Mouse (Mus musculus) liver, adult 10 weeks (tissue): ENCODE measurements around the gene Krt73. TPM values are rescaled to one million over a fixed set of nuclear protein-coding genes. Genes with fewer than 3 reads are reported as not detected.

Experiments
- polyA plus RNA-seq: library from polyadenylated mRNA; stranded (reverse); fragments of 350-450 nt; fragmentation: Illumina TruSeq; extraction: RNeasy Lipid Tissue Mini Kit (QIAGEN cat#74804); gene quantifications from one replicate; pipeline ENCODE4 v1.2.3, GENCODE M21; 2014; ENCODE audit warnings: low read depth, low replicate concordance

Krt73 gene
- polyA plus RNA-seq: not detected

GRCm38 (mm10) chr15:101802296-101802835, at the start of gene Krt73:
Gene Krt73 (minus strand): TSS chr15:101802346.

GRCm38 (mm10) chr15:101850694-101851093, 48.5 kb upstream of the Krt73 start, which contains the start of gene Krt1:
Gene Krt1 (minus strand): TSS chr15:101850794.

DNA sequence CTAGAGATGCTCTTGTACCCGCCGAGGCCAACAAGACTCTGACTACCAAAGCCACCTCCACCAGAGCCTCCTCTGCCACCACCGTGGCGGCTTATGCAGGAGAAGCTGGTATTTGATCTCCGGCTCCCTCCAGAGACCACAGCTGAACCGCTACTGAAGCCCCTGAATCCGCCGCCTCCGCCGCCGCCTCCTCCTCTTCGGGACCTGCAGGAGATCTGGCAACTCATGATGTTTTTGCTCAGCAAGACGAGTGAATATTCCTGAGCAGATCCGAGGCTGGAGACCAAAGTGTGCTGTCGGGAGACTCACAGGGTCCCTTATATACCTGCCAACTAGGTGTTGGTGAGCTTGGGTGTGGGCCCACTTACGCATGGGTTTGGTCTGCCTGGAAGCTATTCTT, 15.7 kb upstream of the Krt73 start, which contains the start of gene Krt2:
TSS of gene Krt2 (minus strand) at position 295 of the 400 bp plus-strand sequence.

DNA sequence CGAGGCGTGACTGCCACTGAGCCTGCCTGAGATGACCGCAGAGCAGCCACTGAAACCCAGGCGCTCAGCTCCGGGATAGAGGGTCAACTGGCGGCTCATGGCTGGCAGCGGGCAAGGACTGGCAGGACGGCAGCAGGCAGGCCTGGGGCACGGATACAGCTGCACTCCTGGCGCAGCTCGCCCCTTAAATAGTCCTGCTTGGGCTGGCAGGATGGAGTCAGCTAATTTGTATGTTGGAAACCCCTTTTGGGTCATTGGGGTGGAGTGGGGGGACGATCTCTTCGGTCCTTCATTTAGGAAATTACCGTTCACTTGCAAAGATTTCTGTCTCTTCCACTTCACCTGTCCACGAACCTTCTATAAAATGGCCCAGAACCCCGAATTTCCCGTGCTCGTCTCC, 15.8 kb downstream of the Krt73 start, which contains the start of gene Krt72:
TSS of gene Krt72 (minus strand) at position 101 of the 400 bp plus-strand sequence.

Other genes starting within 250 kb of the Krt73 start
- not detected for gene Krt90, start 239.4 kb downstream of the Krt73 start, polyA plus RNA-seq
- not detected for gene Krt75, start 228.4 kb downstream of the Krt73 start, polyA plus RNA-seq
- not detected for gene Gm5414, start 174.2 kb downstream of the Krt73 start, polyA plus RNA-seq
- not detected for gene Gm5478, start 155.0 kb downstream of the Krt73 start, polyA plus RNA-seq
- gene Krt6b, start 122.1 kb downstream of the Krt73 start, polyA plus RNA-seq: not detected
- not detected for gene Krt6a, start 108.0 kb downstream of the Krt73 start, polyA plus RNA-seq
- gene Krt5, start 89.4 kb downstream of the Krt73 start, polyA plus RNA-seq: not detected
- not detected for gene Krt71, start 59.2 kb downstream of the Krt73 start, polyA plus RNA-seq
- not detected for gene Krt72, start 15.9 kb downstream of the Krt73 start, polyA plus RNA-seq
- gene Krt2, start 15.8 kb upstream of the Krt73 start, polyA plus RNA-seq: not detected
- gene Krt1, start 48.4 kb upstream of the Krt73 start, polyA plus RNA-seq: not detected
- not detected for gene Krt77, start 67.4 kb upstream of the Krt73 start, polyA plus RNA-seq
- not detected for gene Krt76, start 90.6 kb upstream of the Krt73 start, polyA plus RNA-seq
- gene Krt4, start 122.4 kb upstream of the Krt73 start, polyA plus RNA-seq: not detected
- not detected for gene Krt79, start 138.0 kb upstream of the Krt73 start, polyA plus RNA-seq
- gene Krt78, start 151.9 kb upstream of the Krt73 start, polyA plus RNA-seq: not detected
- 16.7 TPM for gene Krt8, start 202.1 kb upstream of the Krt73 start, polyA plus RNA-seq
- gene Krt18, start 225.8 kb upstream of the Krt73 start, polyA plus RNA-seq: 19.0 TPM